Mouse (Mus musculus) lung, postnatal 0 days (tissue): ENCODE data around the gene Dlg3. TPM values are rescaled to one million over a fixed set of nuclear protein-coding genes. Genes with fewer than 3 reads are reported as not detected.

Experiments
- ATAC-seq: fragments of 200-750 bp; cut with Nextera tagmentation; 2 replicates; pipeline ENCODE4 v1.8.0; 2017; ENCODE audit warnings: moderate library complexity
- DNase-seq: peaks from one replicate; pipeline ENCODE4 v3.0.0-alpha.2; 2016; ENCODE audit warnings: low spot score
- H3K27ac ChIP-seq: fragments of 300-500 bp; sonication (generic); 2 replicates; pipeline ENCODE4 v1.5.1; 2014; ENCODE audit warnings: antibody characterized with exemption, mild to moderate bottlenecking, low read length, mixed read lengths
- H3K27me3 ChIP-seq: fragments of 300-500 bp; sonication (generic); replicated peaks from 2 replicates; pipeline ENCODE4 v1.6.1; 2014; ENCODE audit warnings: low read length, mixed read lengths; ENCODE audit not compliant: insufficient read depth
- H3K36me3 ChIP-seq: fragments of 300-500 bp; sonication (generic); 2 replicates; pipeline ENCODE4 v1.6.1; 2014; ENCODE audit warnings: low read length, mixed read lengths; ENCODE audit not compliant: insufficient read depth
- H3K4me1 ChIP-seq: fragments of 300-500 bp; sonication (generic); 2 replicates; pipeline ENCODE4 v1.6.1; 2014; ENCODE audit warnings: antibody characterized with exemption, low read depth, low read length, mixed read lengths; ENCODE audit not compliant: insufficient read depth
- H3K4me2 ChIP-seq: fragments of 300-500 bp; sonication (generic); replicated peaks from 2 replicates; pipeline ENCODE4 v1.6.1; 2014; ENCODE audit warnings: low read depth, mild to moderate bottlenecking, low read length, moderate library complexity, mixed read lengths
- H3K4me3 ChIP-seq: fragments of 300-500 bp; sonication (generic); 2 replicates; pipeline ENCODE4 v1.5.1; 2014; ENCODE audit warnings: low read depth, low read length
- H3K9ac ChIP-seq: fragments of 300-500 bp; sonication (generic); replicated peaks from 2 replicates; pipeline ENCODE4 v1.6.1; 2014; ENCODE audit warnings: low read depth, mild to moderate bottlenecking
- H3K9me3 ChIP-seq: fragments of 300-500 bp; sonication (generic); 2 replicates; pipeline ENCODE4 v1.6.1; 2016; ENCODE audit warnings: low read length, mixed read lengths
- CTCF ChIP-seq: IDR thresholded peaks from 2 replicates; pipeline ENCODE4 v1.5.1; 2016; ENCODE audit warnings: antibody characterized with exemption, mild to moderate bottlenecking
- EP300 ChIP-seq: IDR thresholded peaks from 2 replicates; pipeline ENCODE4 v1.6.1; 2016; ENCODE audit warnings: antibody characterized with exemption, mild to moderate bottlenecking, control low read depth
- WGBS: fragments of 180-500 bp; shearing (Covaris S2); extraction: QIAGEN DNeasy Blood & Tissue Kit; methylation state at CpG from one replicate; pipeline ENCODE4 v1.1.7; 2014; 5-methylcytosine and 5-hydroxymethylcytosine counted together
- polyA plus RNA-seq: library from polyadenylated mRNA; unstranded; fragments of >200 nt; fragmentation: Nextera tagmentation; extraction: Ambion mirVana; gene quantifications from 2 replicates; pipeline ENCODE4 v1.2.1, GENCODE M21; 2015

The Dlg3 gene
- polyA plus RNA-seq, 1 experiment from 2014 or later = 1.8 TPM

GRCm38 (mm10) chrX:100832806-100833205 is 65.3 kb downstream of the Dlg3 start:
- 60% methylated on average over 2 of the region's 2 CpGs for WGBS
- no peak for DNase-seq
- Histone ChIP-seq H3K4me3 (no peak overlapping the region), H3K4me1 (no peaks in the 10 kb centered on the region), H3K9ac (no peak overlapping the region), H3K4me2 (no peak overlapping the region), H3K9me3 (no peaks in the 10 kb centered on the region), H3K27me3 (no peaks in the 10 kb centered on the region), H3K27ac (no peak overlapping the region), H3K36me3 (no peaks in the 10 kb centered on the region)
- ATAC-seq = no peak
- TF ChIP-seq CTCF (no peak), EP300 (no peak)

- no peak for DNase-seq
- Histone ChIP-seq H3K4me2 (no peak overlapping the region), H3K27me3 (no peaks in the 10 kb centered on the region), H3K4me3 (no peak overlapping the region), H3K4me1 (no peaks in the 10 kb centered on the region), H3K27ac (no peak overlapping the region), H3K9me3 (no peaks in the 10 kb centered on the region), H3K9ac (no peak overlapping the region), H3K36me3 (no peaks in the 10 kb centered on the region)
- no peak for ATAC-seq
- TF ChIP-seq EP300 = no peak
Observed at GRCm38 (mm10) chrX:100839211-100839610, 71.7 kb downstream of the Dlg3 start.

Other genes with a start within 250 kb of the Dlg3 start
- not detected in 2 replicates for gene Dgat2l6, start 242.9 kb upstream of the Dlg3 start, polyA plus RNA-seq
- gene Awat1, start 195.5 kb upstream of the Dlg3 start, polyA plus RNA-seq = 0.08 and 0.10 TPM in 2 replicates
- gene P2ry4, start 172.9 kb upstream of the Dlg3 start, polyA plus RNA-seq = not detected in 2 replicates
- not detected in 2 replicates for gene Arr3, start 162.2 kb upstream of the Dlg3 start, polyA plus RNA-seq
- 1.0 and 1.6 TPM in 2 replicates for gene Kif4, start 142.0 kb upstream of the Dlg3 start, polyA plus RNA-seq
- gene Pdzd11, start 141.2 kb upstream of the Dlg3 start, polyA plus RNA-seq = 78.8 and 82.2 TPM in 2 replicates
- 23.2 and 42.0 TPM in 2 replicates for gene Gdpd2, start 37.8 kb upstream of the Dlg3 start, polyA plus RNA-seq